Mouse (Mus musculus): ENCODE data around the gene Hexim1.

Gene Hexim1

DNA sequence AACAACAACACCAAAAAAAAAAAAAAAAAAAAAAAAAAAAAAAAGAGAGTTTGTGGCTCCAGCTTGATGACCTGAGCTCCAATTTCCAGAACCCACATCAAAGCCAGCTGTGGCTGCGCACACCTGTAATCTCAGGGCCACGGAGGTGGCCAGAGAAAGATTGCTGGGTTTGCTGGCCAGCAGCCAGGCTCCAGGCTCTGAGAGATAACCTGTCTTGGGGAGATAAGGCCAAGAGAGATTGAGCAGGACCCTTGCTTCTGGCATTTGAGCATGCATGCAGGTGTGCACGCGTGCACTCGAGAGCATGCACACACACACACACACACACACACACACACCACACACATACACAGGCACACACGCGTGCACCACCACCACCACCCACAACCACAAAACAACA is 22.7 kb upstream of the Hexim1 start:
- ChIA-PET CTCF (interaction anchor here (0.6 to 4.7 kb wide), 7 partner anchors 8 to 1177 kb away, joined by 3 to 52 read pairs (median 4); partner anchors contain the start of genes Acbd4 (in 1 of the 4) and Plcd3 (in 1 of the 4)), POLR2A (interaction anchor here in 3 of 4 experiments (0.7 to 5.7 kb wide), 17 partner anchors 9 to 1502 kb away, joined by 3 to 57 read pairs (median 6); partner anchors contain the start of genes Hexim1 (in 3 of the 3), Acbd4 (in 1 of the 3) and Plcd3 (in 1 of the 3))

DNA sequence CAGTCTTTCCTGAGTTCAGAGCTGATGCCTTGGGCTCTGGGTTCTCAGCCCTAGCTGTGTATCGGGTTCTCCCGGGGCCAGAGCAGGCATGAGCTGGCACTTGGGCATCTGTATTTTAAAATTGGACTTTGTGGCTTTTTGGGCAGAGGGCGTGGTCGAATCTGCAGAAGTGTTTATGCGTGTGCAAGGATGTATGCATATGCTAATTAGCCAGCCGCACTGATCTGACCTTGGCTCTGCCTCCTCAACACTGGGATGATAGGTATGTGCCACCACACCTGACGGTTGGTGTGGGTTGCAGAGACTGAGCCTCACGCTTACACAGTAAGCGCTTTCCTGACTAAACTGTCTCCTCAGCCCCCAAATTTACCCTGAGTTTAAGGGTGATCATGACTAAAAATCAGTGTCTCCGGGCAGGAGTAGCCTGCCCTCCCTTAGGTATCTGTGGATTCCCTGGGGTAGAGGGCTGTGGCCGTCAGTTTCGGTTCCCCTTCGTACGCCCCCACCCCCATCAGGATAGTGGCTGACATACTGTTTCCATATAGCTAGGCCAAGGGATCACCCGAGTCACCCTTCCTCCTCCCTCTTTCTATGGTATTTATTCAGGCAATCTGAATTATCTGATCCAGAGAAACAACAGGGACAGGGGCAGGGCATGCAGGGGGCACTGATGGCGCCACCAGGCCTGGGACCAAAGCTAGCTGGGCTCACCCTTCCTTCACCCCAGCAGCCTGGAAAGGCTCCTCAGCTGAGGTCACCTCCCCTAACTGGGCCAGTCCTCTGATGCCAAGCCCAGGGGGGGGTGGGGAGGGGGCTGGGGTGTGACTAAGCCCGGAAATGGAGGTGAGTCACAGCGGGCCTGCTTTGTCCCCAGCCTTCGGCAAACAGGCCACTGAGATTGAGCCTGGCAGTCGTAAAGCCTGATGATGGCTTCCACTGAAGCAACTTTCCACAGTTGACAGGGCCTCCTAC is 21.9 kb upstream of the Hexim1 start:
- ChIA-PET CTCF (interaction anchor here in 3 of 4 experiments (0.5 to 4.7 kb wide), 10 partner anchors 7 to 319 kb away, joined by 3 to 52 read pairs (median 4); partner anchors contain the start of genes Acbd4 (in 1 of the 3) and Plcd3 (in 1 of the 3)), POLR2A (interaction anchor here in 3 of 4 experiments (0.6 to 5.7 kb wide), 24 partner anchors 8 to 1503 kb away, joined by 3 to 57 read pairs (median 4); partner anchors contain the start of genes Hexim1 (in 3 of the 3), Acbd4 (in 1 of the 3) and Plcd3 (in 1 of the 3))

DNA sequence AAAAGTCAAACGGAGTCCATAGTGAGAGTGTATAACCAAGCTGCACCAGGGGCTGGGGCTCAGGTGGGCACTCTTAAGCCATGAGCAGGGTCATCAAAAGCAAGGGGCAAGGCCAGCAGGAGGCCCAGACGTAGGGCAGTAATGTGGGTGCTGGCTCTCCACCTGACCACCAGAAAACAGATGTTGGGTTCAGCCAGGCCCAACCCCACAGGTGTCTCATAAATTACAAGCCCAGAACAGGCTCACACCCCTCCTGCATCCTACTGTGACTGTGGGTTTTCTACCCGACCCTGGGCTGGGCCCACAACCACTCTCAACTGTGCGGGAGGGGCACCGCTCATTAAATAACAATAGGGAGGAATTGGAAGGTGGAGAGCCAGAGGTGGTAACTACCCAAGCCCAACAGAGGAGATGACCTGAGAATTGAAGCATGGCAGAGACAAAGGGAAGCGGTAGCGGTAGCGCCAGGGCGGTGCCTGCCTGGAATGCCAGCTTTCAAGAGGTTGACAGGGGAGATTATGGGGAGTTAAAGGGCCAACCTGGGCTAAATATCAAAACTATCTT is 20.8 kb upstream of the Hexim1 start:
- CTCF ChIA-PET: interaction anchor here in 1 of 4 experiments (1.0 to 4.7 kb wide), 3 partner anchors 8 to 64 kb away, joined by 5 to 52 read pairs (median 17); no protein-coding TSS in a partner anchor
- POLR2A ChIA-PET: interaction anchor here in 3 of 4 experiments (0.6 to 5.7 kb wide), 9 partner anchors 14 to 69 kb away, joined by 3 to 56 read pairs (median 9); partner anchors contain the start of gene Hexim1 (in 3 of the 3)

DNA sequence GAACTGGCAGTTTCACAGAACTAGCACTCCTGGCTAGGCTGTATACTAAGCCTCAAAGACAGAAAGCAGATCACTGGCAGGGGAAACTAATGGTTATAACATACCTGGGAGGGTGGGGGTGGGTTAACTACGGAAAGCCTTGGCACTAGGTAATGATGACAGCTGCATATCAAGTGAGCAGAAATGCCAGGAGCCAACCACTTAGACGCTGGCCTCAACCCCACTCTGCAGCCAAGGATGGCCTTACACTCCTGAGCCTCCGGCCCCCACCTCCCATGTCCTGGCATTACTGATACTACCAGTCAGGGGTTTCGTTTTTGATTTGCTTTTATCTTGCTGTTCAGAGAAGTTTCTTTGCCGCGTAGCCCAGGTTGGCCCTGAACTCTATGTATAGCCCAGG is 20.2 kb upstream of the Hexim1 start:
- POLR2A ChIA-PET: interaction anchor here in 2 of 4 experiments (0.6 to 5.7 kb wide), 7 partner anchors 14 to 69 kb away, joined by 3 to 56 read pairs (median 9); partner anchors contain the start of gene Hexim1 (in 2 of the 2)
- CTCF ChIA-PET: interaction anchor here in 2 of 4 experiments (0.6 to 4.7 kb wide), 3 partner anchors 14 to 1066 kb away, joined by 3 to 52 read pairs (median 5); no protein-coding TSS in a partner anchor

DNA sequence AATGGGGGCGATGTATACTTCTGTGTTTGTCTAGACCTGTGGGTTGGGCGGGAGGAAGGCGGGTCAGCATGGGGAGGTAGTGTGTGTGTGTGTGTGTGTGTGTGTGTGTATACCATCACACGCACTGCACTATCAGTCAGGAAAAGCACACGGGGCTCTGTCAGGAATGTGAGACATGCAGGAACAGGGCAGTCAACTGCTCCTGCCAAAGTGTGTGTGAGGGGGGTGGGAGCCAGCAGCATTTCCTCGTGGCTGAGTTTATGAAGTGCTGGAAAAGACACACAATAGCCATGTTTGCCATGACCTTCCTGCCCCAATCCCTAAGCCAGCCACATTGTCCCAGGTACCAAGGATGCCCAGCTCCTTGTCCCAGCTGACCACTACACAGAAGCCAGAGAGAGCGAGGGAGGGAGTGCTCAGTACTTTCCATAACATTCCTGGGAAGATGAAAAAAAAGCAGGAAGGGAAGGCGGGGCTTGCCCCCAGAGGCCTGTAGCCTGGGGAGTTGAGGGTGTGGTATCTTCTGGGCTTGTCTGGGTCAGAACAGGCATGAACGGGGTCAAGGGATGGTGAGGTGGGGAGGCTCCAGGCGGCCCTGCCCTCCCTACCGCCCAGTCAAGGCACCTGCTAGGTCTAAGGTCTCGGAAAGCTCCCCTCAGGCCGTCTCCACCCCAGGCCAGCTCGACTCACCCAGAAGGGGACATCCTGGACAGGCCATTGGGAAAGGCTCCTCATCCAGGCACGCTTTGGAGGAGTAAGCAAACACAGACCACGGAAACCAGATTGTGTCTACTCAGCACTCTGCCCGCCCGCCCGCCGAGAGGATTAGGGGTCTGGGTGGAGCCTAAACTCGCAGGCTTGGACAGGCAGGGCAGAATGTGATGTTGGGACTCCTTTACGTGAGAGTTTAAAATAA is 18.8 kb upstream of the Hexim1 start:
- POLR2A ChIA-PET: interaction anchor here in 3 of 4 experiments (0.5 to 5.7 kb wide), 11 partner anchors 17 to 173 kb away, joined by 3 to 56 read pairs (median 3); partner anchors contain the start of genes Dcakd (in 1 of the 3), Hexim1 (in 1 of the 3), Hexim2 (in 1 of the 3) and Kif18b (in 1 of the 3)
- CTCF ChIA-PET: interaction anchor here in 1 of 4 experiments (0.6 to 1.0 kb wide), 2 partner anchors 8 to 204 kb away, joined by 3 read pairs; no protein-coding TSS in a partner anchor

DNA sequence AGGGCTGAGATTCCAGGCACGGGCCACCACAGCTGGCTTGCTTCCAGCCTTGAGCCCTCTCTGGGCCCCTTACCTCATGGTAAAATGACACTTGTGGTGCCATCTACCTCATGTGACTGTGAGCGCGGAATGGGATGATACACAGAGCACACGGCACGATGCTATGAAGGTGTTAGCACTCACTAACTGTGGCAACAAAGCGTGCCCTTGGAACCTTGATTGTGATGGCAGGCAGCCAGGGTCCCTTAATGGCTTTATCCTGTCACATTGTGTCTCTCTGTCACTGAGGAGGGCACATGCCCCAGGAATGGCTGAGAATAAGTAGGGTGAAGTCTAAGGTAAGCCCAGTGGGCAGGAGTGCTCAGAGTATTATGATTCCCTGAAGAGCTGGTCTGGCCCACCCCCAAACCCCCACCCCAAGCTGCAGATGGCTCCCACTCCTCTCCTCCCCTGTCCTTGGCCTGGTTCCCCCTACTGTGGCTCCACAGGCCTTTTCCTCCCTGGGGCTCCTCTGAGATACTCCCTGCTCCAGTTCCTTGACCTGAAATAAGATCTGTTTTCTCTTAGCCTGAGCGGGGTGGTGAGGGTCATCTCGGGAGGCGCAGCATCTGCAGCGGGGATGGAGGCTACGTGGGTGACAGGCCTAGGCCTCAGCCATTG is 17.4 kb upstream of the Hexim1 start:
- CTCF ChIA-PET: interaction anchor here in 3 of 4 experiments (0.6 to 1.1 kb wide), 3 partner anchors 60 to 173 kb away, joined by 3 to 5 read pairs (median 3); no protein-coding TSS in a partner anchor

DNA sequence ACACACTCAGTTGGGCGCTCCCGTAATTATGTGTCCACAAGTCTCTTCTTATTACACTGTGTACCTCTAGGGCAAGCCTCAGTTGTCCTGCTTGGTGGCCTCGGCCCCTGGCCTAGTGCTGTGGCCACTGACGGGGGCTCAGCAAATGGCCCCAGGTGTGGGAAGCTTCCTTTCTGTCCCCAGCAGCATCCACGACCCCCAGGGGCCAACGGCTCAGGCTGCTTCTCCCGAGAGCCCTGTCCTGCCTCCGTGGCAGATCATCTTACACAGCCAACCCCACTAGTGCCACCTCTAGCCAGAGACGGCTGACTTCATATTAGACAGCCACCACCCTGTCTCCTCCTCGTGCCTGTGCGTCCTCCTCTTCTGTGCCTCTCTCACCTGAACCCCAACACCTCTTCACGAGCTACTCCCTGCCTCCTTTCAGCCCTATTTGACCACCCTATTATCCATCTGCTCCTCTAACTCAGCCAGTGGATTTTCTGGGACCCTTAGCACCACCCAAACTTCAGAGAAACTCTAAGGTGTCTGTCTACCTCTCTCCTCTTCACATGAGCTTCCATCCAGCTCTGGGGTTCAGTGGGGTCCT is 16.6 kb upstream of the Hexim1 start:
- ChIA-PET POLR2A (interaction anchor here (0.7 to 21.5 kb wide), 14 partner anchors 15 to 174 kb away, joined by 3 to 1644 read pairs (median 4); partner anchors contain the start of genes Hexim1 (in 4 of the 4), Hexim2 (in 2 of the 4) and Kif18b (in 1 of the 4)), CTCF (interaction anchor here (0.6 to 1.4 kb wide), 7 partner anchors 33 to 172 kb away, joined by 3 to 8 read pairs (median 3); no protein-coding TSS in a partner anchor)

More for the DNA sequence above, 17.4 kb upstream of the Hexim1 start:
- POLR2A ChIA-PET: interaction anchor here in 3 of 4 experiments (0.6 to 21.5 kb wide), 9 partner anchors 16 to 357 kb away, joined by 3 to 1644 read pairs (median 4); partner anchors contain the start of genes Hexim1 (in 3 of the 3), Hexim2 (in 2 of the 3) and Kif18b (in 1 of the 3)

DNA sequence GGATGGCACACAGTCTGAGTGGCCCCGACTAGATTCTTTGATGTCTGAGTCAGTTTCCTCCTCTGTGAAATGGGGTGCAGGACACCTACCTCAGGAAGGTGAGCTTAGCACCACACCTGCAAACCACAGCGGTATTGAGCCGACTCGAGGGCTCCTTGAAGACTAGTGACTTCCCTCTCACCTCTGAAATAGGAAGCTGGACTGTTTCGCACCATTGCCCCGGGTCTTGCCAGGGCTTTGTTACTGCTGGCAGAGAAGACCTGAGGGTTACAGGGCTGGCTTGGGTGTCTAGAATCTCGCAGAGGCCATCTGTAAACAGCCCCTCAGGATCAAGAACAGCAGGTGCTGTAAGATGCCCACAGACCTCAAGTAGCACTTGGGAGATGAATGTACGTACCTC is 15.7 kb upstream of the Hexim1 start:
- POLR2A ChIA-PET: interaction anchor here (0.6 to 21.5 kb wide), 16 partner anchors 14 to 239 kb away, joined by 3 to 1644 read pairs (median 21); partner anchors contain the start of genes Hexim1 (in 4 of the 4) and Hexim2 (in 2 of the 4)
- CTCF ChIA-PET: interaction anchor here (0.5 to 5.8 kb wide), 12 partner anchors 12 to 1045 kb away, joined by 3 to 87 read pairs (median 4); partner anchors contain the start of gene Hexim1 (in 1 of the 4)

DNA sequence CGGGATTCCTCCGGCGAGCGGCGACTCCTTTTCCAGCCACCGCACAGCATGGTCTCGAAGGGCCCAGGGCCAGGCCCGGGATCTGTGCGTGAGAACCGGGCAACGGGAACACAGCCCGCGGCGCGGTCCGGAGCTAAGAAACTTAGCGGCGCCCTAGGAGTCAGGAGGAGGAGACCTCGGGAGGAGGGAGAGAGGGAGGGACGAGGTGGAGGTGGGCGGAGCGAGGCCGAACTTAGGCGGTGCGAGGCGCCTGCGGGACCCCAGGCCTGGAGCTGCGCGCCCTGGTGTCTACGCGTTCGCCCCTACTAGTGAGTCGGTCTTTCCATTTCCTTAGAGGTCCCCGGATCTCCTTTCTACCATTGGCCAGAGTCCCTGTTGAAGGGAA is 14.6 kb upstream of the Hexim1 start, which contains the start of the genes Plcd3 and Acbd4:
Gene Plcd3, minus strand, starts transcription at position 178 of the 385 bp plus-strand sequence.
Gene Acbd4, plus strand, starts transcription at position 202 of the 385 bp plus-strand sequence.
- ChIA-PET CTCF (interaction anchor here (0.6 to 5.8 kb wide), 34 partner anchors 8 to 1970 kb away, joined by 3 to 87 read pairs (median 10); partner anchors contain the start of genes Hexim1 (in 3 of the 4), C1ql1 (in 2 of the 4), Dcakd (in 1 of the 4) and Hexim2 (in 1 of the 4)), POLR2A (interaction anchor here (0.5 to 21.5 kb wide), 38 partner anchors 8 to 741 kb away, joined by 3 to 1644 read pairs (median 8); partner anchors contain the start of genes Hexim1 (in 4 of the 4), Hexim2 (in 3 of the 4), C1ql1 (in 1 of the 4) and Ccdc103 (in 1 of the 4))

DNA sequence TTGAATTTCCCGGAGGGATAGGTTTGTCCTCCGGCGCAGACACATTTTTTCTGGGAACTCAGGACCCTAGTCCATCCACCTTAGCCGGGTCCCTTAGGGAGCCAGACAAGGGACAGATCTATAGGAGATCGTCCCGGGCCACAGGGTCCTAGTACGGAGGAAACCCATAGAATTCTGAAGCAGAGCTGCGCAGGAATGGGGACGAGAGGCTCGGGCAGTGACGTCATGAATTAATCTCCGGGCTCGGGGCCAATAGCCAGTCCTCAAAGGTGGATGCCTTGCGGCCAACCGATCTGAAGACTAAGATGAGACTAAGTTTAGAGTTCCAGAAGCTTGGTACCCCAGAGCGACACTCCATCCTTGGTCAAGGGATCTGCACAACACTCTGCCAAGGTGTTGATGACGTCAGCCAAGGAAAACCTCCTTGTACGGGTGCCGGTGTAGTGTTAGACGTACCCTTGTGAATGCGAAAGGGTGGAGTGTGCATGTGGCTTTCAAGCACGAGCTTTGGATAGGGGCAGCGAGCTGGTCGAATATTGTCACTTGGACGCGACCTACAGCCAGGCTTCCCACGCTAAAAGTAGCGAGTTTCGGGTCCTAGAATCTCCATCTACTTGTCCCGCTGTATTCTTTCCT is 14.0 kb upstream of the Hexim1 start:
- ChIA-PET CTCF (interaction anchor here (0.6 to 5.8 kb wide), 86 partner anchors 8 to 505 kb away, joined by 3 to 87 read pairs (median 5); partner anchors contain the start of genes Hexim1 (in 3 of the 4), C1ql1 (in 2 of the 4), Hexim2 (in 2 of the 4) and Dcakd (in 1 of the 4)), POLR2A (interaction anchor here (0.6 to 21.5 kb wide), 60 partner anchors 8 to 635 kb away, joined by 3 to 1644 read pairs (median 5); partner anchors contain the start of genes Hexim1 (in 4 of the 4), Hexim2 (in 3 of the 4), C1ql1 (in 1 of the 4) and Ccdc103 (in 1 of the 4))

DNA sequence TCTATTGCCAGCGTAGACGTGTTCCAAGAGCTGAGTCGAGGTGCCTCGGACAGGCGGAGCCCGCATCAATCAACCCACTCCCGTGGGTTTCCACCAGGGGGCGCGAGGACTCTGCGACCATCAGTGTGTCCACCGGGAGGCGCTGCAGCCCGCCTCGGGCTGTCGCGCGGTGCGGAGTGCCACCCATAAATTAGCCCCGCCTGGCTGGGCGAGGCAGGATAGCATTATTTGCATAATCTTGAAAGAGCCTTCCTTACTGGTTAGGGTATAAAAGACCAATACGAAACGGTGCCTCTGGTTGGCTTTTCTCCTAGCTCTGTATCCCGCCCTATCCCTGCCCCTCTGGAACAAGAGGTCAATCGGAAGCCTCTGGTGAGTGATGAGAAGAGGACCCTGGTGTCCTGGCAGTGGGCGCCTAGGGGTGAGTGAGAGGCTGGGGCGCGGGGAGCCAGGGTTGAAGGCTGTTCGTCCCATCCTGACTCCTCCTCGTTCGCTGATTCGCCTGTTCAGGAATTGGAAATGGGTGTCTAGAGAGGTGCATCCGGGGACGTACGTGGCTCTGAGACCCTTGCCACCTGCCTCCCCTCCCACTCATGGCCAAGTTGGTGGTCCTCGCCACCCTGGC is 13.2 kb upstream of the Hexim1 start:
- ChIA-PET CTCF (interaction anchor here (0.6 to 5.8 kb wide), 100 partner anchors 9 to 413 kb away, joined by 3 to 87 read pairs (median 4); partner anchors contain the start of genes Hexim1 (in 3 of the 4), Hexim2 (in 2 of the 4), C1ql1 (in 1 of the 4) and Map3k14 (in 1 of the 4)), POLR2A (interaction anchor here (0.5 to 21.5 kb wide), 70 partner anchors 9 to 636 kb away, joined by 3 to 1644 read pairs (median 4); partner anchors contain the start of genes Hexim1 (in 4 of the 4), Hexim2 (in 3 of the 4), C1ql1 (in 1 of the 4) and Dcakd (in 1 of the 4))

DNA sequence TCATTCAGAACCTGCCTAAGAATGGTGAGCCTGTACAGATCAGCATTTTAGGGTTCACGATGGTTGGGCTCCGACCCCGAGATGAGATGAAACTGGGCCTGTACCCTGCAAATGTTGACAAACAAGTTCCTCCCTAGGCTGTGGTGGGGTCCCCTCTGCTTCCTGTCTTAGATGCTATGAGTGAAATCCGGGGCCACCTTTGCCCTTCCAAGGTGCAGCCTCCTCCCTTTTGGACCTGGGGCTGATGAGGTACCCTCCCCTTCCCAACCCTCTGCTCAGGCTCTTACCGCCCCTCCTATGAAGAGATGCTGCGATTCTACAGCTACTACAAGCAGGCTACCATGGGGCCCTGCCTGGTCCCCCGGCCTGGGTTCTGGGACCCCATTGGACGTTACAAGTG is 12.4 kb upstream of the Hexim1 start:
- CTCF ChIA-PET: interaction anchor here (0.6 to 5.8 kb wide), 18 partner anchors 8 to 281 kb away, joined by 3 to 87 read pairs (median 10); partner anchors contain the start of gene Hexim1 (in 1 of the 4)
- POLR2A ChIA-PET: interaction anchor here (0.7 to 21.5 kb wide), 26 partner anchors 11 to 822 kb away, joined by 3 to 1644 read pairs (median 12); partner anchors contain the start of genes Hexim1 (in 4 of the 4) and Hexim2 (in 2 of the 4)

DNA sequence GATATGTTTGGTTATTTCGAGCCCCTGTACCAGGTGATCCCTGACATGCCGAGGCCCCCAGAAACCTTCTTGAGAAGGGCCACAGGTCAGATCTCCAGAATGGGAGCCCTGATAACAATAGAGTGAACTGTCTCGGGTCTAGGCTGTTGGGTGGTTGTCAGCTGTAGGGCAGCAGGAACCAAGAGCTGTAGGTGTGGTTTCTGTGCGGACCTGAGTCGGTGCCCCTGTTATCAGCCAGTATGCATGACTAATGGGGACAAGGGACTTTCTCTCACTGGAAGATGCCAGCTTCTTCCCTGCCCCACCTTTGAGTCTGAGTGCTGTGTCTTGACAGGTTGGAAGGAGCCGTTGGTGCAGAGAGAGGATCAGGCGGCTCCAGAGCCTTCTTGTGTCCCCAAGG is 11.6 kb upstream of the Hexim1 start:
- CTCF ChIA-PET: interaction anchor here in 3 of 4 experiments (0.9 to 5.8 kb wide), 7 partner anchors 11 to 89 kb away, joined by 3 to 87 read pairs (median 15); partner anchors contain the start of gene Hexim1 (in 1 of the 3)
- POLR2A ChIA-PET: interaction anchor here (0.8 to 21.5 kb wide), 19 partner anchors 10 to 84 kb away, joined by 3 to 1644 read pairs (median 18); partner anchors contain the start of genes Hexim1 (in 4 of the 4) and Hexim2 (in 3 of the 4)

All from embryonic stem cell, embryonic (primary cell).